Mouse (Mus musculus) adrenal gland, postnatal 14 days (tissue): ENCODE measurements around the gene Olfm1. TPM values are rescaled to one million over a fixed set of nuclear protein-coding genes. Genes with fewer than 3 reads are reported as not detected.

ENCODE experiments used
- DNase-seq: peaks from one replicate; pipeline ENCODE4 v3.0.0; 2021; ENCODE audit warnings: mixed read lengths
- total RNA-seq: library from RNA; stranded (reverse); gene quantifications from 2 replicates; pipeline ENCODE4 v1.2.3, GENCODE M21; 2021

Olfm1 gene
- total RNA-seq, 1 experiment from 2014 or later: 32.3 TPM

GRCm38 (mm10) chr2:28204677-28205466 is 12.1 kb downstream of the Olfm1 start:
- DNase-seq: no peak

- peak; percentile 89 for DNase-seq
Measured at GRCm38 (mm10) chr2:28205467-28205805, 12.6 kb downstream of the Olfm1 start.

- DNase-seq: peak; percentile 36
Measured at GRCm38 (mm10) chr2:28205870-28206421, 13.2 kb downstream of the Olfm1 start.

- DNase-seq: no peak
Measured at GRCm38 (mm10) chr2:28206472-28206871, 13.7 kb downstream of the Olfm1 start.

GRCm38 (mm10) chr2:28207200-28207750 is 14.5 kb downstream of the Olfm1 start:
- no peak for DNase-seq

- no peak for DNase-seq
Measured at GRCm38 (mm10) chr2:28208130-28208745, 15.4 kb downstream of the Olfm1 start.

- no peak for DNase-seq
Measured at GRCm38 (mm10) chr2:28209211-28209610, 16.4 kb downstream of the Olfm1 start.

- DNase-seq: no peak
Measured at GRCm38 (mm10) chr2:28209653-28210052, 16.9 kb downstream of the Olfm1 start.

GRCm38 (mm10) chr2:28210273-28210672 is 17.5 kb downstream of the Olfm1 start:
- DNase-seq: peak; percentile 27

GRCm38 (mm10) chr2:28211531-28212281 is 18.9 kb downstream of the Olfm1 start:
- DNase-seq: no peak

- no peak for DNase-seq
Measured at GRCm38 (mm10) chr2:28212911-28213310, 20.1 kb downstream of the Olfm1 start.

- no peak for DNase-seq
Measured at GRCm38 (mm10) chr2:28216211-28216775, 23.5 kb downstream of the Olfm1 start.

- no peak for DNase-seq
Measured at GRCm38 (mm10) chr2:28217783-28218182, 25.0 kb downstream of the Olfm1 start.

GRCm38 (mm10) chr2:28218651-28219356 is 26.0 kb downstream of the Olfm1 start:
- peak; percentile 37 for DNase-seq

- no peak for DNase-seq
Measured at GRCm38 (mm10) chr2:28219625-28220024, 26.8 kb downstream of the Olfm1 start.

GRCm38 (mm10) chr2:28221803-28222202 is 29.0 kb downstream of the Olfm1 start:
- DNase-seq: no peak

GRCm38 (mm10) chr2:28224819-28225218 is 32.0 kb downstream of the Olfm1 start:
- DNase-seq: no peak

GRCm38 (mm10) chr2:28225906-28226305 is 33.1 kb downstream of the Olfm1 start:
- peak; percentile 50 for DNase-seq

- peak; percentile 46 for DNase-seq
Measured at GRCm38 (mm10) chr2:28226971-28227370, 34.2 kb downstream of the Olfm1 start.

- no peak for DNase-seq
Measured at GRCm38 (mm10) chr2:28227589-28228191, 34.9 kb downstream of the Olfm1 start.

GRCm38 (mm10) chr2:28228364-28228763 is 35.6 kb downstream of the Olfm1 start:
- DNase-seq: peak; percentile 49
